Mouse (Mus musculus): ENCODE measurements at regions not wholly inside any gene's neighbourhood (a gene's known extent, or its start where the extent isn't known, plus 50 kb on each side); places are given as distances from the start of the nearest gene placed in this dataset.

DNA sequence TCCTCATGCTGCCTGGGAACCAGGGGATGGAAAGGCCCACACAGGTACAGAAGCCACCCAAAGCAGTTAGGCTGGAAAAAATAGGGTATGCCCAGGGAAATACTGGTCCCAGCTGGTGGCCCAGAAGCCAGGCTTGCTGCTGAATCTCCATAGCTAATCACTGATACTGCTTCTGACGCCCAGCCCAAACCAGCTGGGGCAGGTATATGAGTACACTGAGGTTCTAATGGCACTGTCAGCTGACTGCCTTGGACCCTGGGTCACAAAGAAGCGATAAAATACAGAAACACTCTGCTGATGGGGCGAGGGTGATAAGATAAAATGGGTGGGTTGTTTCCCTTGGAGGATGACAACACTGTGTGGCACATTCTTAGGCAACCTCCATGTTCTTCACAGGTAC is 133.4 kb downstream of the Psmg1 start:
- Histone ChIP-seq H3K36me3 (ENCODE audit: control insufficient read depth, insufficient read depth, low read length) (no peaks in the 10 kb centered on the region), H3K4me2 (no peak overlapping the region), H3K4me3 (ENCODE audit: low read depth, low read length) (no peak overlapping the region), H3K9ac (ENCODE audit: low read length) (no peak overlapping the region), H3K4me1 (ENCODE audit: control insufficient read depth, insufficient read depth, low read length) (no peaks in the 10 kb centered on the region), H3K9me3 (ENCODE audit: control insufficient read depth, low read length) (no peaks in the 10 kb centered on the region), H3K27ac (ENCODE audit: low read depth, low read length) (no peak overlapping the region), H3K27me3 (ENCODE audit: control insufficient read depth, insufficient read depth, low read length) (no peaks in the 10 kb centered on the region)
- no peak for ATAC-seq (ENCODE audit: low FRiP score)
- 78% methylated on average over 3 of the region's 3 CpGs for WGBS
- DNase-seq (ENCODE audit: low spot score, missing footprints), result no peak

DNA sequence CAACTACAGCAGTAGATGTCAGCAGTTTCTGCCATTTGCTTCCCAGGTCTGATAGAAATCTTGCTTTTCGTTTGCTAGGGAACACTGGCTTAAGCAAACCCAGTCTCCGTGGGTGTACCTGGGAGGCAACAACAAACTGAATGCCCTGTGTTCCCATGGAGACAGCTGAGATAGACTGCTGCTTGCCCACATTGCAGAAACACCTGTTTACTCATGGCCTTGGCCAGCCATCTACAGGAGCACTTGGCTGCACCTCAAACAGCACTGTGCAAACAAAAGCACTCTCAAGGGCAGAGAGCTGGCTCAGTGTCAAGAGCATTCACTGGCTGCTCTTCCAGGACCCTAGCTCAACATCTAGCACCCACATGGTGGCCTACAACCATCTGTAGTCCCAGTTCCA is 135.5 kb downstream of the Psmg1 start:
- H3K4me2 ChIP-seq, result no peak overlapping the region
- no peak overlapping the region for H3K4me3 ChIP-seq (ENCODE audit: low read depth, low read length)
- no peak for ATAC-seq (ENCODE audit: low FRiP score)
- H3K9me3 ChIP-seq (ENCODE audit: control insufficient read depth, low read length), result no peaks in the 10 kb centered on the region
- WGBS, result 84% methylated on average over 2 of the region's 2 CpGs
- no peak overlapping the region for H3K9ac ChIP-seq (ENCODE audit: low read length)
- no peaks in the 10 kb centered on the region for H3K4me1 ChIP-seq (ENCODE audit: control insufficient read depth, insufficient read depth, low read length)
- no peak for DNase-seq (ENCODE audit: low spot score, missing footprints)
- no peak overlapping the region for H3K27ac ChIP-seq (ENCODE audit: low read depth, low read length)
- no peaks in the 10 kb centered on the region for H3K36me3 ChIP-seq (ENCODE audit: control insufficient read depth, insufficient read depth, low read length)
- no peaks in the 10 kb centered on the region for H3K27me3 ChIP-seq (ENCODE audit: control insufficient read depth, insufficient read depth, low read length)

DNA sequence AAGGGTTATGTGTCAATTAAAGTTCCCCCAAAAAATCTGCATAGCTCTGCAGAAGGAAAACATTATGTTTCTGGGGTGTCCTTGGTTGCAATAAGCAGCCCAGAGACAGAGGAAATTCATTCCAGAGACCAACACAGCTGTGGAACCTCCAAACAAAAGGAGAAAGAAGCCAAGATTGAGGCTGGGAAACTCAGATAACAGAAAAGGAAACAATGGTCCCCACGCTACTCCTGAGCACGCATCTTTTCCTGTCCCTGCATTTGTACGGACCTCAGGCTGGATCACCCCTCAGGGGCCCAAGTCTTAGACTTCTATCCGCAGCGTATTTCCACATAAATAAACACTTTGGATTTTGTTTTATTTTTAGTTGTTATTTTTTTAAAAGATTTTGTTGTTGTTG is 138.9 kb downstream of the Psmg1 start:
- H3K4me1 ChIP-seq (ENCODE audit: control insufficient read depth, insufficient read depth, low read length), result no peaks in the 10 kb centered on the region
- no peak overlapping the region for H3K9ac ChIP-seq (ENCODE audit: low read length)
- no peaks in the 10 kb centered on the region for H3K9me3 ChIP-seq (ENCODE audit: control insufficient read depth, low read length)
- DNase-seq (ENCODE audit: low spot score, missing footprints), result no peak
- no peak overlapping the region for H3K4me3 ChIP-seq (ENCODE audit: low read depth, low read length)
- no peaks in the 10 kb centered on the region for H3K27me3 ChIP-seq (ENCODE audit: control insufficient read depth, insufficient read depth, low read length)
- no peak overlapping the region for H3K4me2 ChIP-seq
- 78% methylated on average over 5 of the region's 5 CpGs for whole genome bisulfite sequencing
- no peak for ATAC-seq (ENCODE audit: low FRiP score)
- no peak overlapping the region for H3K27ac ChIP-seq (ENCODE audit: low read depth, low read length)
- no peaks in the 10 kb centered on the region for H3K36me3 ChIP-seq (ENCODE audit: control insufficient read depth, insufficient read depth, low read length)

DNA sequence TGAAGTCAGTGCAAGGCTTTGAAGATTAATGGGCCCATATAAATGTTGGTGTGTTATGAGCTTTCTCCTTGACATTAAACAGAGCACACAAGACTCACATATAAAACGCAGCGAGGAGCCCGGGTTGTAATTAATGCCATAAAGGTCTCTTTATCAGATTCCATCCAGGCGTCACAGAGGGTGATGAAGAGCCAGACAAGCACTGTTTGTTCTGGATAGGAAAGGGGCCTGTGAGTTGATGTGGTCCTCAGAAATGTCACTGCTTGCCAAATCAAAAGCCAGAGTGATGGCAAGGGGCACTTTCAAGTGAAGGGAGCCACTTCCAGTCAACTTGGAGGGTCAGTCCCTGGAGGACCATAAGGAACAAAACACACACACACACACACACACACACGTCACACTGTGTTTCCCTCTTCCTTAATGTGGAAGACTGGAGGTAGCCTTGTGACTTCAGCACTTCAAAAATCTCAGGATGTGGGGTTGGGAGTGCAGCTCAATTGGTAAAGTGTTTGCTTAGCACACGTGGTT is 142.1 kb downstream of the Psmg1 start:
- H3K4me3 ChIP-seq (ENCODE audit: low read depth, low read length), result no peak overlapping the region
- WGBS, result 72% methylated on average over 6 of the region's 6 CpGs
- H3K4me2 ChIP-seq, result no peak overlapping the region
- no peak overlapping the region for H3K9ac ChIP-seq (ENCODE audit: low read length)
- no peak overlapping the region for H3K27ac ChIP-seq (ENCODE audit: low read depth, low read length)
- no peak for DNase-seq (ENCODE audit: low spot score, missing footprints)
- H3K27me3 ChIP-seq (ENCODE audit: control insufficient read depth, insufficient read depth, low read length), result no peaks in the 10 kb centered on the region
- ATAC-seq (ENCODE audit: low FRiP score), result no peak
- H3K9me3 ChIP-seq (ENCODE audit: control insufficient read depth, low read length), result no peaks in the 10 kb centered on the region
- no peaks in the 10 kb centered on the region for H3K36me3 ChIP-seq (ENCODE audit: control insufficient read depth, insufficient read depth, low read length)
- no peaks in the 10 kb centered on the region for H3K4me1 ChIP-seq (ENCODE audit: control insufficient read depth, insufficient read depth, low read length)

GRCm38 (mm10) chr16:95847765-95848483 is 142.8 kb downstream of the Psmg1 start:
- no peaks in the 10 kb centered on the region for H3K4me1 ChIP-seq (ENCODE audit: control insufficient read depth, insufficient read depth, low read length)
- 72% methylated on average over 3 of the region's 3 CpGs for WGBS
- H3K27ac ChIP-seq (ENCODE audit: low read depth, low read length), result no peak overlapping the region
- H3K4me3 ChIP-seq (ENCODE audit: low read depth, low read length), result no peak overlapping the region
- H3K27me3 ChIP-seq (ENCODE audit: control insufficient read depth, insufficient read depth, low read length), result no peaks in the 10 kb centered on the region
- DNase-seq (ENCODE audit: low spot score, missing footprints) (no peak), ATAC-seq (ENCODE audit: low FRiP score) (no peak)
- no peak overlapping the region for H3K4me2 ChIP-seq
- H3K9me3 ChIP-seq (ENCODE audit: control insufficient read depth, low read length), result no peaks in the 10 kb centered on the region; the same call in 1 of the 2 replicates
- no peaks in the 10 kb centered on the region for H3K36me3 ChIP-seq (ENCODE audit: control insufficient read depth, insufficient read depth, low read length)
- no peak overlapping the region for H3K9ac ChIP-seq (ENCODE audit: low read length)

- Histone ChIP-seq H3K4me2 (no peak overlapping the region), H3K9ac (ENCODE audit: low read length) (no peak overlapping the region), H3K4me1 (ENCODE audit: control insufficient read depth, insufficient read depth, low read length) (no peaks in the 10 kb centered on the region), H3K9me3 (ENCODE audit: control insufficient read depth, low read length) (no peaks in the 10 kb centered on the region; the same call in 1 of the 2 replicates), H3K4me3 (ENCODE audit: low read depth, low read length) (no peak overlapping the region), H3K27ac (ENCODE audit: low read depth, low read length) (no peak overlapping the region), H3K27me3 (ENCODE audit: control insufficient read depth, insufficient read depth, low read length) (no peaks in the 10 kb centered on the region), H3K36me3 (ENCODE audit: control insufficient read depth, insufficient read depth, low read length) (no peaks in the 10 kb centered on the region)
- DNase-seq (ENCODE audit: low spot score, missing footprints) (no peak), ATAC-seq (ENCODE audit: low FRiP score) (no peak)
- 79% methylated on average over 10 of the region's 10 CpGs for WGBS
Measured at GRCm38 (mm10) chr16:95845323-95845860, 143.5 kb downstream of the Ets2 start.

DNA sequence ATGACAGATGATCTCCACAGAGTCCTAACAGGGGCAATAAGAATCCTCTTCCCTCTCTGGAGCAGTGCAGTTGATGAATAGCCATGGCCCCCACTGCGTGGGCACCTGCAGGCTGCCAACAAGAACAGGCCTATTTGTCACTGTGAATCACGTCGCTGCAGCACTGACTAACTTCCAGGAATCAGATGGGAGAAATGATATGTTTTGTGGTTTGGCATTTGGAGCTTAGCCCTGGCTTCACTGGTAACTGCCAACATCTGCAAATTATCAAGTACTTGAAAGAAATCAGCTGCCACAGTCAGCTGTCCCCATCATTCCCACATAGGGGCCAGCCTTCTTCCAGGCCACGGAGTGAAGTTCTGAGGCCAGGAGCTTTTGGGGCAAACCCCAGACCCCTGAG is 142.8 kb downstream of the Ets2 start:
- Histone ChIP-seq H3K4me2 (no peak overlapping the region), H3K9me3 (ENCODE audit: control insufficient read depth, low read length) (no peaks in the 10 kb centered on the region; the same call in 1 of the 2 replicates), H3K4me3 (ENCODE audit: low read depth, low read length) (no peak overlapping the region), H3K9ac (ENCODE audit: low read length) (no peak overlapping the region), H3K36me3 (ENCODE audit: control insufficient read depth, insufficient read depth, low read length) (no peaks in the 10 kb centered on the region), H3K27me3 (ENCODE audit: control insufficient read depth, insufficient read depth, low read length) (no peaks in the 10 kb centered on the region), H3K4me1 (ENCODE audit: control insufficient read depth, insufficient read depth, low read length) (no peaks in the 10 kb centered on the region), H3K27ac (ENCODE audit: low read depth, low read length) (no peak overlapping the region)
- no peak for ATAC-seq (ENCODE audit: low FRiP score)
- 80% methylated on average over 4 of the region's 4 CpGs for WGBS
- DNase-seq (ENCODE audit: low spot score, missing footprints), result no peak

DNA sequence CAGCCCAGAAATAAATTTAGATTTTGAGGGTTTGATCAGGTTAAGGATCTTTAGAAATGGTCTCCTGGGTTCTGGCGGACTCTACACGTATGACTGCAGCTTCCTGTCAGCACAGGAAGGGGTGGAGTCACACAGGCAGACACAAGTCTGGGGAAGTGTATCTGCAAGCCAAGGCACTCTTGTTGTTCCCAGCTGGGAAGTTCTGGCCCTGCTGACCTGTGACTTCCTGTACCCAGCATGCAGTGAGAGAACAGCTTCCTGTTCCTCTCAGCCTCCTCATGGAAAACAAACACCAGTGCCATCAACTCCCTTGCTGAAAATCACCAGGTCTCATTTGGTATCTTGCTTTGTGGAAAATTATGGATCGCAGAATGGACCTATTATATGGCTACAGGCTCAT is 140.9 kb downstream of the Ets2 start:
- H3K27ac ChIP-seq (ENCODE audit: low read depth, low read length), result no peak overlapping the region
- no peaks in the 10 kb centered on the region; the same call in 1 of the 2 replicates for H3K9me3 ChIP-seq (ENCODE audit: control insufficient read depth, low read length)
- no peak overlapping the region for H3K9ac ChIP-seq (ENCODE audit: low read length)
- DNase-seq (ENCODE audit: low spot score, missing footprints) (no peak), ATAC-seq (ENCODE audit: low FRiP score) (no peak)
- no peaks in the 10 kb centered on the region for H3K4me1 ChIP-seq (ENCODE audit: control insufficient read depth, insufficient read depth, low read length)
- no peaks in the 10 kb centered on the region for H3K27me3 ChIP-seq (ENCODE audit: control insufficient read depth, insufficient read depth, low read length)
- 95% methylated on average over 3 of the region's 3 CpGs for WGBS
- H3K36me3 ChIP-seq (ENCODE audit: control insufficient read depth, insufficient read depth, low read length), result no peaks in the 10 kb centered on the region
- H3K4me3 ChIP-seq (ENCODE audit: low read depth, low read length), result no peak overlapping the region
- H3K4me2 ChIP-seq, result no peak overlapping the region

DNA sequence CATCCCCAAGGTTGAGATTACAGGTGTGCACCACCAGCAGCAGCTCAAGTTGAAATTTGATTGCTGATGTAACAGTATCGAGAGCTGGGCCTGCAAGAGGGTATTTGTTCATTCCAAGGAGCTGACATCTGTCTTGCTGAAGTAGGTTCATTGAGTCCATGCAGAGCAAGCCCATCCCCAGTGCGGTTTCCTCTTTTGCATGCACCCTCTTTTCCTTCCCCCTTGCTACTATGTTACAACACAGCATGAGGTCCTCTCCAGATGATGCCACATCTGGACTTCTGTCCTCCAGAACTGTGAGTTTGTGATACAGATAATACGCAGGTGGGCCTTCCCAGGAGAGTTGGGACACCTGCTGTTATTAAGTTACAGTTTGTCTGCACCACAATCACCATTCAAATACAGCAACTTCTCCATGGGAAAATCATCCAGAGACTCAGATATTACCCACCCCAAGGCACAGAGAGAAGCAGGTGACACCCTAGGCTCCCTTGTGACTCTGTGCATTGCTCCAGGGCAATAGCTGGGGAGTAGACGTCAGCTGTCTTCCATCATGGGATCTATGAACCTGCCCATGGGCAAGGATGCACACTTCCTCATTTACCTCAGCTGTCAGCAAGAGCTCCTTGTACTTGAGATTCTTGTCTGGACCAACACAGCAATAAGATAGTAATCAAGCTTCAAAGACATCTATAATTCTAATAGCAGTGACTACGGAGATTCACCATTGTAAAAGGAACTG is 137.8 kb downstream of the Ets2 start:
- Histone ChIP-seq H3K36me3 (ENCODE audit: control insufficient read depth, insufficient read depth, low read length) (no peaks in the 10 kb centered on the region), H3K27me3 (ENCODE audit: control insufficient read depth, insufficient read depth, low read length) (no peaks in the 10 kb centered on the region), H3K9me3 (ENCODE audit: control insufficient read depth, low read length) (no peaks in the 10 kb centered on the region; the same call in 1 of the 2 replicates), H3K9ac (ENCODE audit: low read length) (no peak overlapping the region), H3K4me1 (ENCODE audit: control insufficient read depth, insufficient read depth, low read length) (no peaks in the 10 kb centered on the region), H3K27ac (ENCODE audit: low read depth, low read length) (no peak overlapping the region), H3K4me3 (ENCODE audit: low read depth, low read length) (no peak overlapping the region), H3K4me2 (no peak overlapping the region)
- no peak for ATAC-seq (ENCODE audit: low FRiP score)
- no peak for DNase-seq (ENCODE audit: low spot score, missing footprints)
- WGBS, result 85% methylated on average over 5 of the region's 5 CpGs
